Mouse (Mus musculus) liver, postnatal 0 days (tissue): ENCODE measurements around the gene Ccdc28b.

Experiments used
- CTCF ChIP-seq: sonication (generic); IDR thresholded peaks from 2 replicates; pipeline ENCODE4 v1.5.1; 2016; ENCODE audit warnings: antibody characterized with exemption, low read depth
- EP300 ChIP-seq: IDR thresholded peaks from 2 replicates; pipeline ENCODE4 v1.6.1; 2016; ENCODE audit warnings: antibody characterized with exemption, low read depth, mild to moderate bottlenecking

- TF ChIP-seq CTCF (no peak), EP300 (no peak)
Observed at GRCm38 (mm10) chr4:129610026-129610425, 13.7 kb downstream of the Ccdc28b start.
